Mouse (Mus musculus) neural tube, embryonic 13.5 days (tissue): ENCODE measurements at regions not wholly inside any gene's neighbourhood (a gene's known extent, or its start where the extent isn't known, plus 50 kb on each side); places are given as distances from the start of the nearest gene placed in this dataset.

Experiments
- ATAC-seq: fragments of 200-750 bp; cut with Nextera tagmentation; 2 replicates; pipeline ENCODE4 v1.8.0; 2017; ENCODE audit warnings: low read depth, mild to moderate bottlenecking, moderate TSS enrichment, moderate library complexity
- H3K27ac ChIP-seq: fragments of 300-500 bp; sonication (generic); replicated peaks from 2 replicates; pipeline ENCODE4 v1.5.1; 2015; ENCODE audit warnings: moderate library complexity, mild to moderate bottlenecking, inconsistent platforms
- H3K27me3 ChIP-seq: fragments of 300-500 bp; sonication (generic); 2 replicates; pipeline ENCODE4 v1.6.1; 2015; ENCODE audit warnings: mild to moderate bottlenecking, inconsistent platforms
- H3K36me3 ChIP-seq: fragments of 300-500 bp; sonication (generic); 2 replicates; pipeline ENCODE4 v1.6.1; 2015; ENCODE audit warnings: mild to moderate bottlenecking, inconsistent platforms
- H3K4me1 ChIP-seq: fragments of 300-500 bp; sonication (generic); replicated peaks from 2 replicates; pipeline ENCODE4 v1.6.1; 2015; ENCODE audit warnings: inconsistent platforms
- H3K4me2 ChIP-seq: fragments of 300-500 bp; sonication (generic); 2 replicates; pipeline ENCODE4 v1.6.1; 2015; ENCODE audit warnings: inconsistent platforms, mild to moderate bottlenecking, moderate library complexity
- H3K4me3 ChIP-seq: fragments of 300-500 bp; sonication (generic); 2 replicates; pipeline ENCODE4 v1.5.1; 2015; ENCODE audit warnings: mild to moderate bottlenecking, inconsistent platforms
- H3K9ac ChIP-seq: fragments of 300-500 bp; sonication (generic); 2 replicates; pipeline ENCODE4 v1.6.1; 2015; ENCODE audit warnings: moderate library complexity, mild to moderate bottlenecking, inconsistent platforms
- H3K9me3 ChIP-seq: fragments of 300-500 bp; sonication (generic); 2 replicates; pipeline ENCODE4 v1.6.1; 2016; ENCODE audit warnings: inconsistent platforms
- WGBS: fragments of 180-500 bp; shearing (Covaris S2); methylation state at CpG from one replicate; pipeline ENCODE4 v1.1.7; 2015; 5-methylcytosine and 5-hydroxymethylcytosine counted together

DNA sequence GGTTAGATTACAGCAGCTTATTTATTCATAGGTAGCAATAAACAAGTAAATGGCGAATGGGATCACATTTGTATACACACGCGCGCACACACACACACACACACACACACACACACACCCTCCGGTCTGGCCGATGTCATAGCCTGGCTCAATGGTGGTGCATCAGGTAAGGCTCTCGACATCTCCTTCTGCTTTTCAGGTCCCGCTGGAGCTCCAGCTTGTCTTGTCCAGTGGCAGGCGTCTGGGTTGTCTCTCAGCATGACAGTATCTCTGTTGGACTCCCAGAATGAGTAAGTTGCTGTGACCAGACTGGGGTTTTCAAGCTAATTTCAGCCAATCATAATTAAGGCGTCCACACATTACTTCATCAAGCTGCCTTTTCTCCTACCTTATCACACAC is 131.8 kb downstream of the 1810013L24Rik start:
- WGBS = 89% methylated on average over 10 of the region's 10 CpGs
- H3K4me2 ChIP-seq = no peak overlapping the region
- H3K9ac ChIP-seq = no peak overlapping the region
- H3K4me3 ChIP-seq = no peak overlapping the region
- H3K27me3 ChIP-seq = no peaks in the 10 kb centered on the region
- no peaks in the 10 kb centered on the region for H3K9me3 ChIP-seq
- no peak for ATAC-seq
- no peaks in the 10 kb centered on the region for H3K36me3 ChIP-seq
- H3K4me1 ChIP-seq = no peaks in the 10 kb centered on the region
- H3K27ac ChIP-seq = no peak overlapping the region

DNA sequence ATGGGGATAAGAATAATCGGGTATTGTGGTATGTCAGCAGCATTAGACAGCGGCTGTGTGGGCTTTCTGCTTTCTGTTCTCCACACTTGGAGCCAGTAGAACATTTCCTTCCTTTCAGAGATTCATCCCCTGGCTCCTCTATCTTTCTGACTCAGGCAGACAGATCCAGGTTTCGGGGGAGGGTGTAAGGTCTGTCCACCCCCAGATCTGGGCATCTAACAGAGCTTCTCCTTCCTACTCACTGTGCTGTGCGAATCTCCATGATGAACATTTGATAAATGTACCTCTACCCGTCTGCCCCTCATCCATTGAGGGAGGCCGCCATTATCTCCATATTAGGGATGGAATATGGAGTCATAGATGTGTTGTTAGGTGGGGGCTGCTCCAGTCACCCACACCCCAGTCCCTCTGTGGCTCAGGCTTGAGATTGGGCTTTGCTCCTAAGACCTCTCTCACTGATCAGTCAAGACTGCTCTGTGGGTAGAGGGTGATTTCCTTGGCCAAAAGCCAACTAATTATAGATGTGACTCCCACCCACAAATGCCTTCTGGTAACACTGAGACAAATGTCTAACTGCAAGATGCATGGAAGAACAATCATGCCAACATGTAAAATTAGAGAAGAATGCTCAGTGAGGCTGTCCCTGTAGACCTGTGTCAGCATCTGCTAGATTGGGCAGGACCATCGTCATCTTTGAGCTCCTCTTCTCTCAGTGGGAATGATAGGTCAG is 163.8 kb downstream of the 1810013L24Rik start:
- H3K36me3 ChIP-seq = no peaks in the 10 kb centered on the region
- no peak overlapping the region for H3K9ac ChIP-seq
- 88% methylated on average over 7 of the region's 7 CpGs for WGBS
- 0 out of 2 replicates have a peak, but pooled peaks cover 3% of the 10 kb centered on the region for H3K4me1 ChIP-seq
- H3K4me3 ChIP-seq = no peak overlapping the region
- 0 out of 2 replicates have a peak, but pooled peaks cover 5% of the 10 kb centered on the region for H3K9me3 ChIP-seq
- ATAC-seq = no peak
- H3K27ac ChIP-seq = no peak overlapping the region
- no peak overlapping the region for H3K4me2 ChIP-seq
- H3K27me3 ChIP-seq = no peaks in the 10 kb centered on the region

GRCm38 (mm10) chr16:8994521-8994920 is 164.6 kb downstream of the 1810013L24Rik start:
- ATAC-seq = no peak
- Histone ChIP-seq H3K27ac (no peak overlapping the region), H3K4me1 (0 out of 2 replicates have a peak, but pooled peaks cover 3% of the 10 kb centered on the region), H3K9me3 (0 out of 2 replicates have a peak, but pooled peaks cover 5% of the 10 kb centered on the region), H3K4me3 (no peak overlapping the region), H3K9ac (no peak overlapping the region), H3K36me3 (no peaks in the 10 kb centered on the region), H3K27me3 (no peaks in the 10 kb centered on the region), H3K4me2 (no peak overlapping the region)
- WGBS = 97% methylated on average over 1 of the region's 1 CpGs

GRCm38 (mm10) chr16:8997250-8997649 is 167.3 kb downstream of the 1810013L24Rik start:
- no peaks in the 10 kb centered on the region for H3K36me3 ChIP-seq
- no peak overlapping the region for H3K9ac ChIP-seq
- no peaks in the 10 kb centered on the region for H3K27me3 ChIP-seq
- ATAC-seq = peak; percentile 67; the same call in 1 of the 2 replicates
- no peak overlapping the region for H3K4me3 ChIP-seq
- H3K27ac ChIP-seq = peak overlapping the region; percentile 38; the same call in 1 of the 2 replicates
- WGBS = 69% methylated on average over 5 of the region's 5 CpGs
- H3K9me3 ChIP-seq = no peaks in the 10 kb centered on the region
- 0 out of 2 replicates have a peak, but pooled peaks cover 3% of the 10 kb centered on the region for H3K4me1 ChIP-seq
- H3K4me2 ChIP-seq = no peak overlapping the region

- H3K4me2 ChIP-seq = no peak overlapping the region
These were observed 174.1 kb downstream of the 1810013L24Rik start for GRCm38 (mm10) chr16:9004012-9004411.

GRCm38 (mm10) chr16:9005933-9006332 is 176.0 kb downstream of the 1810013L24Rik start:
- no peak overlapping the region for H3K4me3 ChIP-seq
- WGBS = 44% methylated on average over 5 of the region's 5 CpGs
- H3K9ac ChIP-seq = no peak overlapping the region
- no peak overlapping the region for H3K4me2 ChIP-seq
- peaks cover 4% of the 10 kb centered on the region; the same call in 1 of the 2 replicates for H3K27me3 ChIP-seq
- peaks cover 6% of the 10 kb centered on the region for H3K4me1 ChIP-seq
- no peak for ATAC-seq
- no peak overlapping the region for H3K27ac ChIP-seq
- H3K9me3 ChIP-seq = no peaks in the 10 kb centered on the region
- H3K36me3 ChIP-seq = no peaks in the 10 kb centered on the region

More at GRCm38 (mm10) chr16:9004012-9004411, 174.1 kb downstream of the 1810013L24Rik start:
- H3K4me1 ChIP-seq = peaks cover 6% of the 10 kb centered on the region
- H3K27ac ChIP-seq = no peak overlapping the region
- no peaks in the 10 kb centered on the region for H3K9me3 ChIP-seq
- H3K4me3 ChIP-seq = no peak overlapping the region
- H3K27me3 ChIP-seq = peaks cover 4% of the 10 kb centered on the region; the same call in 1 of the 2 replicates
- peak; percentile 51 for ATAC-seq
- H3K9ac ChIP-seq = no peak overlapping the region
- no peaks in the 10 kb centered on the region for H3K36me3 ChIP-seq
- 23% methylated on average over 6 of the region's 6 CpGs for WGBS

GRCm38 (mm10) chr16:9009361-9010083 is 179.6 kb downstream of the 1810013L24Rik start:
- Histone ChIP-seq H3K9me3 (no peaks in the 10 kb centered on the region), H3K27ac (no peak overlapping the region), H3K4me1 (no peaks in the 10 kb centered on the region; the same call in 1 of the 2 replicates), H3K4me3 (no peak overlapping the region), H3K27me3 (peaks cover 4% of the 10 kb centered on the region; the same call in 1 of the 2 replicates), H3K9ac (0 out of 2 replicates have a peak overlapping the region, but pooled peaks have one; percentile 17), H3K36me3 (no peaks in the 10 kb centered on the region), H3K4me2 (no peak overlapping the region)
- ATAC-seq = peak; percentile 90
- WGBS = 19% methylated on average over 19 of the region's 19 CpGs

DNA sequence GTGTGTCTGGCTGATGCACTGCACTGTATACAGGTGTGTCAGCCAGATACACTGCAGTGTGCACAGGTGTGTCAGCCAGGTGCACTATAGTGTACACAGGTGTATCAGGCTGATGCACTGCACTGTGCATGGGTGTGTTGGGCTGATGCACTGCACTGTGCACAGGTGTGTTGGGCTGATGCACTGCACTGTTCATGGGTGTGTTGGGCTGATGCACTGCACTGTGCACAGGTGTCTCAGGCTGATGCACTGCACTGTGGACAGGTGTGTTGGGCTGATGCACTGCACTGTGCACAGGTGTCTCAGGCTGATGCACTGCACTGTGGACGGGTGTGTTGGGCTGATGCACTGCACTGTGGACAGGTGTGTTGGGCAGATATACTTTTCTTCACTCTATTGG is 181.2 kb downstream of the 1810013L24Rik start:
- WGBS = 85% methylated on average over 1 of the region's 1 CpGs
- H3K9ac ChIP-seq = no peak overlapping the region
- H3K27me3 ChIP-seq = peaks cover 4% of the 10 kb centered on the region; the same call in 1 of the 2 replicates
- no peak for ATAC-seq
- no peaks in the 10 kb centered on the region for H3K36me3 ChIP-seq
- no peaks in the 10 kb centered on the region; the same call in 1 of the 2 replicates for H3K4me1 ChIP-seq
- H3K9me3 ChIP-seq = no peaks in the 10 kb centered on the region
- no peak overlapping the region for H3K4me2 ChIP-seq
- H3K27ac ChIP-seq = no peak overlapping the region
- H3K4me3 ChIP-seq = no peak overlapping the region

GRCm38 (mm10) chr16:9011691-9012090 is 181.8 kb downstream of the 1810013L24Rik start:
- no peaks in the 10 kb centered on the region for H3K9me3 ChIP-seq
- no peak overlapping the region for H3K27ac ChIP-seq
- ATAC-seq = no peak
- no peak overlapping the region for H3K4me3 ChIP-seq
- peaks cover 4% of the 10 kb centered on the region; the same call in 1 of the 2 replicates for H3K27me3 ChIP-seq
- no peak overlapping the region for H3K9ac ChIP-seq
- no peaks in the 10 kb centered on the region for H3K4me1 ChIP-seq
- WGBS = 77% methylated on average over 4 of the region's 4 CpGs
- no peak overlapping the region for H3K4me2 ChIP-seq
- H3K36me3 ChIP-seq = no peaks in the 10 kb centered on the region

DNA sequence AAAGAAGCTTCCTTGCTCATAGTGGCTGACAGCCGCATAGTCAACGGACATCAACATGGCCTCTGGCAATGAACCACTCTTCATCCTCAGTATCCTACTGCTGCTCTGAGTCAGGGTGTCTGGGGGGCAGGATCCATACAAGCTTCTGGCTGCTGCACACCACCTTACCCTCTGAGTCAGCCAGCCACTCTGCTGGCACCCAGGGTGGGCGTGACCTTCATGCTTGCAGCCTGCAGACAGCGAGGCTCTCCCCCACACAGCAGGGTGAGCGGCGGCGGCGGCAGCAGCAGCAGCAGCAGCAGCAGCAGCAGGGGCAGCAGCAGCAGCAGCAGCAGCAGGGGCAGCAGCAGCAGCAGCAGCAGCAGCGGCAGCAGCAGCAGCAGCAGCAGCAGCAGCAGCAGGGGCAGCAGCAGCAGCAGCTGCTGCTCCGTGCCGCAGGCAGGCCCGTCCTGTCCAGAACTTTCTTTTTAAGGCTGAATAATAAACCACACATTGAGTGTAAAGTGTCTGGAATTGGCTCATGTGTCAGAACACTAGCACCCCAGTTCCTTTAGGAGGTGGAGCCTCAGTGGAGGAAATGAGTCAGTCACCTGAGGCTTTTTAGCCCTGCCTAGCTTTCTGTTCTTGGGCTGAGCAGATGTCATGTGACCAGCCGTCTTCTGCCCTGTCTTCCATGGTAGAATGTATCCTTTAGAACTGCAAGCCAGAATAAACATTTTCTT is 186.3 kb downstream of the 1810013L24Rik start:
- H3K9me3 ChIP-seq = no peaks in the 10 kb centered on the region
- H3K27me3 ChIP-seq = no peaks in the 10 kb centered on the region
- no peak overlapping the region for H3K4me2 ChIP-seq
- H3K9ac ChIP-seq = no peak overlapping the region
- no peak for ATAC-seq
- no peak overlapping the region for H3K27ac ChIP-seq
- WGBS = 76% methylated on average over 13 of the region's 13 CpGs
- H3K4me3 ChIP-seq = no peak overlapping the region
- H3K4me1 ChIP-seq = 0 out of 2 replicates have a peak, but pooled peaks cover 3% of the 10 kb centered on the region
- no peaks in the 10 kb centered on the region for H3K36me3 ChIP-seq

GRCm38 (mm10) chr16:9016762-9017086 is 186.8 kb downstream of the 1810013L24Rik start:
- Histone ChIP-seq H3K27ac (no peak overlapping the region), H3K4me2 (no peak overlapping the region), H3K27me3 (no peaks in the 10 kb centered on the region), H3K9ac (no peak overlapping the region), H3K4me3 (no peak overlapping the region), H3K36me3 (no peaks in the 10 kb centered on the region), H3K4me1 (0 out of 2 replicates have a peak, but pooled peaks cover 3% of the 10 kb centered on the region), H3K9me3 (no peaks in the 10 kb centered on the region)
- ATAC-seq = no peak
- 94% methylated on average over 7 of the region's 7 CpGs for WGBS

DNA sequence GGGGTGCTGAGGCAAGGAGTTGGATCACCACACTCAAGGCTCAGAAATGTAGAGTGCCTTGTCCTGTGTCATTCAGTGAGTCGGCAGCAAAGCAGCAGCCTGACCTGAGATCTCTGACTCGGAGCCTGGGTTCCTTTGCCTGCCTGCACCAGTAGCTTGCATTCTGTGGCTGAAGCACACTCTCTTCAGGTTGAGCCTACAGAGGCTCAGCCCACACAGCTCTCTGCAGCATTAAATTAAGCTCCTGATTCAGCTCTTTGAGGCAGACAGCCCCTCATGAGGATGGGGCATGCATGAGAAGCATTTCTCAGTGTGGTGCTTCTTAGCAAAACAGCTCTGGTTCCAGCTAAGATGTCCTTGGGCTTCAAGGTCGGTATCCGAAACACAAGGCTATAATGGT is 200.8 kb downstream of the 1810013L24Rik start:
- H3K4me3 ChIP-seq = no peak overlapping the region
- H3K4me1 ChIP-seq = no peaks in the 10 kb centered on the region
- no peak overlapping the region for H3K9ac ChIP-seq
- 88% methylated on average over 4 of the region's 4 CpGs for WGBS
- no peaks in the 10 kb centered on the region for H3K9me3 ChIP-seq
- H3K36me3 ChIP-seq = no peaks in the 10 kb centered on the region
- no peaks in the 10 kb centered on the region for H3K27me3 ChIP-seq
- ATAC-seq = no peak
- no peak overlapping the region for H3K4me2 ChIP-seq
- no peak overlapping the region for H3K27ac ChIP-seq
